Mouse (Mus musculus): ENCODE measurements around the gene Moap1.

DNA sequence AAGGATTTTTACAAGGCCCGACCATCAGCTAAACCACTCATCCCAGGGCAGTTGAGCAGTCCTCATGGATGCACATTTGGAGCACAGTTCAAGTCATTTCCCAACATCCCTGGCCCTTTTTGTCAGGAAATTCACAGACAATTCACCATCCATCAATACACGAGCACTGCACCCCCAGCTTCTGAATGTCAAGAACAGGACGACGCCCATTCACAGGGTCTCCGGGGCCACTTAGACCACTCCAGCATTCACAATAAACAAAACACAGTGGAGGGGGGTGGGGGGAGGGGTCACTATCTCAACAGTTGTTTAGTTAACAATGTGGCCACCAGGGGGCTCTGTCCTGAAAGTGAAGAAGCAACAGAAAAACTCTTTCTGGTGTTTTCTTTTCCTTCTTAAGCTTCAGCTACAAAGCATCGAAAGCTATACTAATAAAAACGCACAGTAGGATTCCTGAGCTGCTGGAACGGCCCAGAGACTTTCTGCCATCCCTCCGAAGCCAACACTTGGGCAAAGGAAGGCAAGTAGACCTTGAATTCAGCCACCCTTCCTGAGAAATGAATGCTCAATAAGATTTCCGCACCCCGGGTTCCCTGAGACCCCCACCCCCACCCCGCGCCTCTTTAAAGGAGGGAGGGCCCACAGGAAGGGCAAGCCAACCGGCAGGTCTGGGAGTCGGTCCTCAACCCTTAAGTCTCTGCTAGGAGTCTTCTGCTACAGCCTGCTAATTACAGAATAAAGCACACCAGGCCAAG lies 40.9 kb downstream of the Moap1 start:
- no peak for TF ChIP-seq ZC3H11A (IDR thresholded peaks at IDR 0.05; ENCODE audit: borderline replicate concordance, low read depth, low read length)
- 0 out of 2 replicates have a peak, but pooled peaks have one; percentile 9 for TF ChIP-seq CHD2 (IDR thresholded peaks at IDR 0.05; ENCODE audit: low read depth, low read length)
